Mouse (Mus musculus) embryonic fibroblast, embryonic 13.5 days (primary cell): ENCODE data around the gene Anxa9.

Experiments used
- CTCF ChIP-seq: IDR thresholded peaks from 2 replicates; pipeline ENCODE4 v1.5.1; 2011; ENCODE audit warnings: mild to moderate bottlenecking, control low read depth, low read length, moderate library complexity, borderline replicate concordance; ENCODE audit not compliant: insufficient read depth
- POLR2A ChIP-seq: IDR thresholded peaks from 2 replicates; pipeline ENCODE4 v1.6.1; 2011; ENCODE audit warnings: low read depth, mild to moderate bottlenecking, control low read depth, low read length, moderate library complexity

- TF ChIP-seq CTCF = no peak
- TF ChIP-seq POLR2A = no peak
Observed at GRCm38 (mm10) chr3:95301204-95301796, 5.7 kb downstream of the Anxa9 start.
